Mouse (Mus musculus) ES-Bruce4 (cell line): Measurements from ENCODE around the gene Slc24a2. TPM values are rescaled to one million over a fixed set of nuclear protein-coding genes. Genes with fewer than 3 reads are reported as not detected.

Experiments
- H3K27ac ChIP-seq: 2 replicates; pipeline ENCODE4 v1.5.1; 2012; ENCODE audit warnings: low read length, inconsistent platforms; ENCODE audit not compliant: insufficient read depth
- H3K27me3 ChIP-seq: 2 replicates; pipeline ENCODE4 v1.6.1; 2012; ENCODE audit warnings: mild to moderate bottlenecking, low read length, inconsistent platforms; ENCODE audit not compliant: control insufficient read depth, poor library complexity, insufficient read depth, severe bottlenecking
- H3K36me3 ChIP-seq: 2 replicates; pipeline ENCODE4 v1.6.1; 2012; ENCODE audit warnings: inconsistent platforms, mild to moderate bottlenecking, low read length, moderate library complexity; ENCODE audit not compliant: control insufficient read depth, poor library complexity, insufficient read depth, severe bottlenecking
- H3K4me1 ChIP-seq: one replicate; pipeline ENCODE4 v1.8.1; 2011; ENCODE audit warnings: low read length; ENCODE audit not compliant: control insufficient read depth, insufficient read depth
- H3K4me3 ChIP-seq: 2 replicates; pipeline ENCODE4 v1.5.1; 2011; ENCODE audit warnings: low read depth, mild to moderate bottlenecking, low read length
- H3K9ac ChIP-seq: 2 replicates; pipeline ENCODE4 v1.6.1; 2012; ENCODE audit warnings: low read depth, mild to moderate bottlenecking, inconsistent platforms; ENCODE audit not compliant: poor library complexity, severe bottlenecking
- H3K9me3 ChIP-seq: replicated peaks from 2 replicates; pipeline ENCODE4 v1.6.1; 2012; ENCODE audit warnings: mild to moderate bottlenecking, low read length, inconsistent platforms; ENCODE audit not compliant: control insufficient read depth, poor library complexity, insufficient read depth, severe bottlenecking
- CTCF ChIP-seq: IDR thresholded peaks from one replicate; pipeline ENCODE4 v1.8.1; 2011; ENCODE audit warnings: low read depth, low read length
- EP300 ChIP-seq: IDR thresholded peaks from 2 replicates; pipeline ENCODE4 v1.6.1; 2011; ENCODE audit warnings: low read depth, low read length; ENCODE audit not compliant: insufficient read depth
- POLR2A ChIP-seq: IDR thresholded peaks from one replicate; pipeline ENCODE4 v1.8.1; 2011; ENCODE audit warnings: low read length; ENCODE audit not compliant: insufficient read depth
- polyA plus RNA-seq: library from polyadenylated mRNA; stranded (reverse); fragments of >200 nt; gene quantifications from 2 replicates; pipeline ENCODE4 v1.2.4, GENCODE M21; 2011; ENCODE audit warnings: low read depth; ENCODE audit not compliant: missing spikeins, insufficient read depth, insufficient read length

The Slc24a2 gene
- polyA plus RNA-seq, 1 experiment, result not detected

DNA sequence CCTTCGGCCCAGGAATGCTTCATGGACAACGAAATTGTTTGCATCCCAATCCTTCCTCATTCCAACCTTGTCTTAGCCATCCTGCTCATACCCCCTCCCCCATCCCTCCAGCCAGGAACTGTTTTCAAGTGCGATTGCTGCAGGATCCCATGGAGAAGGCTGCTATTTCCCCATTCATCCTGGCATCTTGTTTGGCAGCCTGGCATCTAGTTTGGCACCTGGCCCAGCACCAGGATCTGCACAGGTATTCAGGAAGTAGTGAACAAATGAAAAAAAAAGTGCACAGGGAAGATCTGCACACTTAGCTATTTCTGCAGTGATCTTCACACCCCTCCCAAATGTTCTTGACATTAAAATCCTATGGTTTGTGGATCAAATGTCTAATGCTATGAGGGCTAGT lies 53.2 kb downstream of the Slc24a2 start:
- Histone ChIP-seq H3K27me3 (no peaks in the 10 kb centered on the region), H3K36me3 (no peaks in the 10 kb centered on the region), H3K27ac (no peak overlapping the region), H3K9me3 (no peaks in the 10 kb centered on the region), H3K9ac (no peak overlapping the region), H3K4me3 (no peak overlapping the region), H3K4me1 (no peaks in the 10 kb centered on the region)
- no peak for TF ChIP-seq EP300
- TF ChIP-seq POLR2A, result no peak
- TF ChIP-seq CTCF, result no peak

DNA sequence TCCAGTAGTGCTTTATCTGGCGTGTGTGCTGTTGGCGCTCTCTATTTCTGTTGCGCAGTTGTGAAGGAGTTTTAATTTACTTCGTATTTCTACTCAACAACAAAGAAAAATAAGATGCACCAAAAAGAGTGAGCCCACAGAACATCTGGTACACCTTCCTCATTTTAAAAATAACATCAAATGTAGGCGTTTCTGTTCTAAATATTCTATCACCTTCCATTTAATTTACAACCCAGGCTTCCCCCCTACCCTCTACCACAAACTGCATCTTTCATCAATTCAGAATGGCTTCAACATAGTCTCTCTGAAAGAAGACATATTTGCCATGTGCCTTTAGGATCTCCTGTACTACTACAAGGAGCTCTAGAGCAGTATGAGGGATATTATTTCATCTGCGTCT lies 66.3 kb downstream of the Slc24a2 start:
- H3K27me3 ChIP-seq, result no peaks in the 10 kb centered on the region; the same call in 1 of the 2 replicates
- H3K4me1 ChIP-seq, result no peaks in the 10 kb centered on the region
- H3K9ac ChIP-seq, result no peak overlapping the region
- no peaks in the 10 kb centered on the region for H3K9me3 ChIP-seq
- TF ChIP-seq EP300 (no peak), CTCF (no peak), POLR2A (no peak)
- no peaks in the 10 kb centered on the region for H3K36me3 ChIP-seq
- H3K27ac ChIP-seq, result no peak overlapping the region
- no peak overlapping the region for H3K4me3 ChIP-seq

DNA sequence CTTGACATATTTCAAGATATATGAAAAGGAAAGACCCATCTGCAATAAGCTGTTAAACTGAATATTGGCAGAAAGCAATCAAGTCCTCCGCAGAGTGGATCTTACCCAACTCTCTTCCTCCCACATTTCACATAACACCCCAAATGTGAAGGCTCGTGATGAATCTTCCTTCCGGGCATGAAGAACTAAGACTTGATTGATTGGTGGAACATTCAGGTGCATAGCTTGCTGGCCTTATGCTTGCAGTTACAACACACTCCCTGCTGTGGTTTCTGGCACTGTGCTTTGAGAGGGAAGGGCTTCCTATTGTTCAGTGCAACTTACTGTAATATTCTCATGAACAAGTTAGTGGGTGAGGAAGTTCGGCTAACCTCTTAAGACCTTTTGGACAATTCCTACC lies 72.2 kb downstream of the Slc24a2 start:
- H3K4me3 ChIP-seq, result no peak overlapping the region
- H3K9ac ChIP-seq, result no peak overlapping the region
- H3K27ac ChIP-seq, result no peak overlapping the region
- H3K9me3 ChIP-seq, result no peaks in the 10 kb centered on the region
- no peak for TF ChIP-seq POLR2A
- no peak for TF ChIP-seq CTCF
- no peak for TF ChIP-seq EP300
- no peaks in the 10 kb centered on the region for H3K4me1 ChIP-seq
- H3K36me3 ChIP-seq, result no peaks in the 10 kb centered on the region
- no peaks in the 10 kb centered on the region for H3K27me3 ChIP-seq

DNA sequence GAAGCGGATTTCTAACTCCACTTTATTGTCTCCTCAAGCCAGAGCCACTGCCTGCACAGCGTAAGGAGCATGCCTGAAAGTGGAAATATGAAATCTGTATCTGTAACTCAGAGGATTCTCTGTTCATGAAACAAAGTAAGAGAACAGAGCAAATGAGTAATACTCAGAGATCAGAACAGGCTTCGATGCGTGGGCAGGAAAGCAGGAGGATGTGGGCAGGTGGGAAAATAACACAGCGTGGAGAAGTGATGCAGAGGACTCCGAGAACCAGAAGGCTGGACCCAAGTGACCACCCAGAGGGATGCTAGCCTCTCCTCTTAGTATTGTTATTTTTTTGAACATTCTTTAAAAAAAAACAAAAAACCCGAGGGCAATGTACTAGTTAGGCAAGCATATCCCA lies 78.3 kb downstream of the Slc24a2 start:
- H3K9me3 ChIP-seq, result no peaks in the 10 kb centered on the region
- no peak overlapping the region for H3K27ac ChIP-seq
- TF ChIP-seq POLR2A (no peak), EP300 (no peak), CTCF (no peak)
- no peak overlapping the region for H3K9ac ChIP-seq
- no peak overlapping the region for H3K4me3 ChIP-seq
- no peaks in the 10 kb centered on the region for H3K4me1 ChIP-seq
- no peaks in the 10 kb centered on the region for H3K27me3 ChIP-seq
- H3K36me3 ChIP-seq, result no peaks in the 10 kb centered on the region

DNA sequence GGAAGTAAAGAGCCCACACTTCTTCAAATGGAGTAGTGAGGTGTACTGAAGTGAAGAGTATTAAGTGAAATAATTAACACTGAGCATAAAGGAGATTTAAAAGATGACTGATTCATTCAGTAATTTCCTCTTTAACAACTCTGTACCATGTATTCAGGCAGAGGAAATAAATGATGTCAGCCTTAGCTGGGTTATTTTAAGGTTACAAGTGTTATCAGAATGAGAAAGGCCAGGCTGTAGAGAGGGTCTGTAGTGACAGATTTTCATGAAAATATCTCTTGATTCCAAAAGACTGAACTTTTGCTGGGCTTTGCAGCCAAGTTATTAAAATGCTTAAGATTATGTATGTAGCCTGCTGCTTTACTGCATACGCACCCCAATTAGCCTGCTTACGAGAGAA lies 80.7 kb downstream of the Slc24a2 start:
- no peak for TF ChIP-seq POLR2A
- TF ChIP-seq CTCF, result no peak
- no peak for TF ChIP-seq EP300
- Histone ChIP-seq H3K27me3 (no peaks in the 10 kb centered on the region), H3K4me3 (no peak overlapping the region), H3K27ac (no peak overlapping the region), H3K9ac (no peak overlapping the region), H3K36me3 (no peaks in the 10 kb centered on the region), H3K9me3 (no peaks in the 10 kb centered on the region), H3K4me1 (no peaks in the 10 kb centered on the region)

DNA sequence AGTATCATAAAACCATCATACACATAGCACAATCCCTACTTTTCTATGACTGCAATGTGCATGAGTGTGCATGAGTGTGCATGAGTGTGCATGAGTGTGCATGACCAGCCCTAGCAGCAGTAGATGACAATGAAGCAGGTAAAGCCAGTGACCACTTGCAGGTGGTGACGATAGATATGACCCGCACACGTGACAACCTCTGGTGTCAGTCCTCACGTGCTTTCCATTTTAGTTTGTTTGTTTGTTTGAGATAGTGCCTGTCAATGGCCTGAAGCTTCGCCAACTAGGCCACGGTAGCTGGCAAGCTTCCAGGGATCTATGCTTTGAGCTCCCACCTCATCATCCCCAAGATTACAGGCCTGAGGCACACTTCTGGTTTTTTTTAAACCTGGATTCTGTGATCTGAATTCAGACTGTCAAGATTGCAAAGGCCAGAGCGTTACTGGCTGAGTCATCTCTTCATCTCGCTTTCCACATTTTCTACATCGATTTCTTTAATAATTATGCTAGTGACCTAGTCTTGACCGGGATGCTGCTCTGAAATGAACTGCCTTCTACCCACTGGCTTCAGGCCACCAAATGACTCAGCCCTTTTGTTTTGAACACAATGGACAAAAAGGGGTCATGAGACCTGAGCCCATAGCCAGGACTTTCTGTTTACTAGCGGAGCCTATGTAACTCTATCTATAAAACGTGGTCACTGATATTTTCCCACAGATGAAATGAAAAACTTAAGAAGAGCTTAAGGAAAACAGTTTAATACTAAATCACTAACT lies 88.5 kb downstream of the Slc24a2 start:
- H3K9ac ChIP-seq, result no peak overlapping the region
- no peaks in the 10 kb centered on the region for H3K9me3 ChIP-seq
- H3K36me3 ChIP-seq, result no peaks in the 10 kb centered on the region
- no peak for TF ChIP-seq EP300
- no peak for TF ChIP-seq POLR2A
- TF ChIP-seq CTCF, result no peak
- no peaks in the 10 kb centered on the region for H3K4me1 ChIP-seq
- no peaks in the 10 kb centered on the region for H3K27me3 ChIP-seq
- H3K4me3 ChIP-seq, result no peak overlapping the region
- no peak overlapping the region for H3K27ac ChIP-seq
